Mouse (Mus musculus): Measurements from ENCODE around the gene Larp6.

The Larp6 gene

DNA sequence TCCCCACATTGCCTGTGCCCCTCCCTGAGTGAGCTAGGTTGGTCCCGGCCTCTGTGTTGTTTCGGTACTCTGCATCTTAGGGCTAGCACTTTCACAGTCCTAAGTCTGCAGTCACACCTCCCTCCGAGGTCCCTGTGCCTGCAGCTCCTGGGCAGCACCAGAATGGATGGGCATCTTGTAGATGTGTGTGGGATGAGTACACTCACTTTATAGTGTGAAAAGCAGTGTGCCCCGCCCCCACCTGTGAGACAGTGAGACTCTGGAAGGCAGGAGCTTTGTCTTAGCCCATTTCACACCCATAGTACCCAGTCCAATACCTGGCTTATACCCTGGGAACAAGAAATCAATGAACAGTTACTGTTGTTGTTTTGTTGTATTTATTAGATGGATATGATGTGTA lies 2.5 kb downstream of the Larp6 start:
- no peak for DNase-seq (ENCODE audit: low spot score)

DNA sequence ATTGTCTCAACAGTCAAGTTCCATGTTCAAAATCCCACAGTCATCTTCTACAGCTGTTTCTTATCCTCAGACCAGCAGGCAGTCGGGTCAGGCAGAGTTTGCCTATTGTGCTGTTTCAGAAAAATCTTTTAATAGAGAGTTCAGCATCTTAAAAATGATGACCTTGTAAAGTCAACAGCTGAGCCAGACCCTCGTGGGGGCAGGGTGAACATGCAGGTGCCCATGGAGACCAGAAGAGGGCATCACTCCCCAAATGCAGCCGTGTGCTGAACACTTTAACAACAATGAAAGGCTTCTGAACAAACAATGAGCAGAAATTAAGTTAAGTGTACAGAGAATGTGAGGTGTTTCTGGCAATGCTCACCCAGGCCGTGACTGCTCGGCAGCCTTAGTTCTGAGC lies 3.0 kb downstream of the Larp6 start:
- DNase-seq (ENCODE audit: low spot score): no peak

- no peak for DNase-seq (ENCODE audit: low spot score)
These were observed 5.5 kb downstream of the Larp6 start for GRCm38 (mm10) chr9:60718284-60718683.

- no peak for DNase-seq (ENCODE audit: low spot score)
These were observed 6.9 kb downstream of the Larp6 start for GRCm38 (mm10) chr9:60719687-60720086.

DNA sequence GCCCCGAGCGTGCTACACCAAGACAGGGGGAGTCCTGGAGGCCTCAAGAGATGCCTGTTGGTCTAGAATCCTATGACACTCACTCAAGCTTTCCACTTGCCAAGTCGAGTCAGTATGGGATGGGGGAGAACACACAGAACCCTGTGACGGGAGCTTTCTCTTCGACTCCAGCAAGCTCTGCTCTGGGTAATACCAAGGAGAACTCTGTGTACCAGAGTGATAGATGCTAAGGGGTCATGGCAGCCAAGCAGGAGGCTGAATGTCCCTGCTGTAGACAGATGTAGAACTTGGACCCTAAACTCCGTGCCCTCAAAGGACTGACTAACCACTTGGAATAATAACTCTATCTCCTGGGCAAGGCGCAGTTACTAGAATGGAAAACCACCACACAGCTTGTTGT lies 12.2 kb downstream of the Larp6 start:
- no peak for DNase-seq (ENCODE audit: low spot score)

DNA sequence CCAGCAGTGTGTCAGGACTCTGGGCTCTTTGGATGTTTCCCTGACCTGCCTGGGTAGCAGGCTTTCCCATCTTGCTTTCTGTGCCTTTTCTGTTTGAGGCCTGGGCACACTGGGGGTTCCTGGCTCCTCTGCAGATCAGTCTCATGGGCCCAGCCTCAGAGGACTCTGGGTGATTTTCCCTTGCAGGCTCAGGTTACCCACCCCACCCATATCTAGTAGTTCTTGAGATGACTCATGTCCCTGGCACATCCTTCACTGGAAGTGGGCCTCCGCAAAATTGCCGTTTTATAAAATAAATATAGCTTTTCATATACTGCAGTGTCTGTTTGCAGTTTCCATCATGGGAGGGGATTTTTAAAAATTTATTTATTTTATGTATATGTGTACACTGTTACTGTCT lies 21.5 kb downstream of the Larp6 start:
- no peak for DNase-seq (ENCODE audit: low spot score)

DNA sequence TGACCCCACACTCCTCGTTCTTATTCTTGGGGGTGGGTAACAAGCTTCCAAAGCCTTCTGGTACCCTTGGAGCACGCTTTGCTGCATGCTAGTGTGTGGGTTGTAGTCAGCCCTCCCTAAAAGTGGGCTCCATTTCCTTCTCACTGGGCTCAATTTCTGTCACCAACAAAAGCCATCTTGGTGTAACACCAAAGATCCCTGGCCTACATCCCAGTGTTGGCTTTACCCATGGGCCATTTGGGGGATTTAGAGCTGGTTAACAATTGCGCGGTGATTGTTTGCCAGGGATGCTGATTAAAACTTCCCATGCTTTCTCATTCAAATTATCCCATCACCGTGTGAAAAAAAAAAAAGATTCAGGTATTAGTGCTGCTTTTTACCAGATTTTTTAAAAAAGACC lies 26.3 kb downstream of the Larp6 start:
- no peak for DNase-seq (ENCODE audit: low spot score)

DNA sequence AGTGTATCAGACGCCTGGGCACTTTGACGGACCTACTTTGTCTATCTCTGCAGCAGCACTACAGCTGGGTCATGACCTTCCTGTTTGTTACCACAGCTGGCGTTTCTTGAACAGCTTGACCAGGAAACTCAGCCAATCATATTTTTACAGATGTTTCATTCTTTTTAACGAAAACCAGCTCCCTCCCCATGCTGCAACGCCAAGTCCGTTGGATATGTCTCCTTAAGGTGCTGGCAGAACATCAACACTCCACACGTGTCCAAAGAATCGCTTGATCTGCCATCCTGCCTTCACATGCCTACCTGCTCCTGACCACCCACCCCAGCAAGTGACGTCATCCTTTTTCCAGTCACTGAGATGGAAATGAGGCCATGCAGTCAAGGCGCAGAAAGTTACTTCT lies 28.6 kb downstream of the Larp6 start:
- no peak for DNase-seq (ENCODE audit: low spot score)

DNA sequence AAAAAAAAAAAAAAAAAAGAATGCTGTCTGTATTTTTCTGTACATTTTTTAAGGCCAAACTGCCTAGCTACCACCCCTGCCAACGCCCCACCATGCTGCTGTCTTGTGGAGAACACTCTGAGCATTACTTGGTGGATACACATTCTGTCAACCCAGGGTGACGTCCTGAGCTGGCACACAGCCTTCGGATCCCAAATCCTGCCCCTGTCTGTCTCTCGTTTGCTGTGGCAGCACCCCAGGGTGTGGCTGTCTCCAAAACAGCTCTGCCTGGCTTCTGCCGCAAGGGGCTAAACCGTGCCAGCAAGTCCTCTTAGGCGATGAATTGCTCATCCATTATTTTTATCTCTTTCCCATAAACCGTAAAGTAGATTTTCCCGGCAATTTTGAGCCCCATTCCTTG lies 29.7 kb downstream of the Larp6 start:
- no peak for DNase-seq (ENCODE audit: low spot score)

GRCm38 (mm10) chr9:60743180-60743900 lies 30.6 kb downstream of the Larp6 start:
- DNase-seq (ENCODE audit: low spot score): peak; percentile 73

- DNase-seq (ENCODE audit: low spot score): no peak
These were observed 31.6 kb downstream of the Larp6 start for GRCm38 (mm10) chr9:60744171-60744969.

- DNase-seq (ENCODE audit: low spot score): no peak
These were observed 32.2 kb downstream of the Larp6 start for GRCm38 (mm10) chr9:60744971-60745370.

DNA sequence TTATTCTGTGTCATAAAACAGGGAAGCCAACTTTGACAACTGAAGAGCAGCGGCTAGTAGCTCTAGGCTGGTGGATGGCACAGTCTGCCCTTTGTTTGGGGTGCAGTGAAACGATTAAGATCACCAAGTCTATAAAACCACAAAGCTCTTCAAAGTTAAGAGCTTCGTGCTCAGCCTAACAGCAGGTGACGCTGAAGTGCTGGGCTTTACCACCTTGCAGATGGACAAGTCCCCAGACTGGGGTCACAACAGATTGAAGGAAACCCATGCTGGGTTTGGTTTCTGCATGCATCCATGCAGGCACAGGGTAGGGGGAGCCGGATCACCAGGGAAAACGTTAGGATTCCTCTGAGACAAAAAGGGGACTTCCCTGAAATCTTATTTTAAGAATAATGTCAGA lies 33.8 kb downstream of the Larp6 start:
- no peak for DNase-seq (ENCODE audit: low spot score)

- no peak for DNase-seq (ENCODE audit: low spot score)
These were observed 34.9 kb downstream of the Larp6 start for GRCm38 (mm10) chr9:60747672-60748071.

DNA sequence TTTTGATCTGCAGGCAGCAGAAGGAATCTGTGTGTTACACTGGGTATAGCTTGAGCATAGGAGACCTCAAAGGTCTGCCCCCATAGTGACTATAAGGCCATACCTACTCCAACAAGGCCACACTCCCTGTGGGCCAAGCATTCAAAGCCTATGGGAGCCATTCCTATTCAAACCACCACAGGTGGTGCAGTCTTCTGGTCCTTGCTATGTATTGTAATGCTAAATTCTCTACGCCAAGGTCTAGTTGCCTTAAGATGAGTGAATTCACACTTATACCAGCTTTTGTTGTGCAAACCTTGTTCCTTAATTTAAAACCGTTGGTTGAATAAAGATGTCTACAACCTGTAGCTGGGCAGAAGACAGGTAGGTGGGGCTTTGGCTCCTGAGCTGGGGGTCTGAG lies 35.4 kb downstream of the Larp6 start:
- no peak for DNase-seq (ENCODE audit: low spot score)

DNA sequence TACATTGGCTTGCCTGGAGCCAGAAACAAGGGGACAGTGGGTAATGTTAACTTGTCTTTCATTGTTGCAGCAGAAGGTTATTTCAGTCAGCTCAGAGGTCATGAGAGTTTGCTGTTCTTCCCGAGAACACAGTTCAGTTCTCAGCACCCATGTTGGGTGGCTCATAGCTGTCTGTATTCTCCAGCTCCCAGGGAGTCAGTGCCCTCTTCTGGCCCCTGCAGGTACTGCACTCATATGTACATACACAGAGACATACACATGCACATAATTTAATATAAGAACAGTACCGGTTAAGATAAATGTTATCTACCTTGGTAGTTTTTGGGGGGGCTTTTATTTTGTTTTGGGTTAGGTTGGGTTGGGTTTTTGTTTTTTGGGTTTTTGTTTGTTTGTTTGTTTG lies 36.3 kb downstream of the Larp6 start:
- no peak for DNase-seq (ENCODE audit: low spot score)

DNA sequence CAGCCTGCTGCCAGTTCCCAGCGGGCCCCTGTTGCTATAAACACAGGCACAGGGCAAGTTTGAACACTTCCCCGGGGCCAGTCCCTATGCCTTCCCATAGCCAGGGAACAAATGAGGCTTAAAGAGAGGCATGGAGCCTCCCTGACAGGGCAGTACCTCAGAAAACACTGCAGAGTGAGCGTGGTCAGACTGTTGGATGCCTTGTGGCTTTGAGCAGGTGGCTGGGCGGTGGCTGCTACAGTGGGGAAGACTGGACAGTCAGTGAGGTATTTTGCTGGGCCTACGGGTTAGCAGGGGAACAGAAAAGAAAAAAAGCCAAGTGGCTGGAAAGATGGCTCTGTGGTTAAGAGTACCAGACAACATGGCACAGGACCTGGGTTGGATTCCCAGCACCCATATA lies 38.3 kb downstream of the Larp6 start:
- DNase-seq (ENCODE audit: low spot score): no peak

- DNase-seq (ENCODE audit: low spot score): no peak
These were observed 39.2 kb downstream of the Larp6 start for GRCm38 (mm10) chr9:60751971-60752370.

- no peak for DNase-seq (ENCODE audit: low spot score)
These were observed 39.8 kb downstream of the Larp6 start for GRCm38 (mm10) chr9:60752636-60753035.

DNA sequence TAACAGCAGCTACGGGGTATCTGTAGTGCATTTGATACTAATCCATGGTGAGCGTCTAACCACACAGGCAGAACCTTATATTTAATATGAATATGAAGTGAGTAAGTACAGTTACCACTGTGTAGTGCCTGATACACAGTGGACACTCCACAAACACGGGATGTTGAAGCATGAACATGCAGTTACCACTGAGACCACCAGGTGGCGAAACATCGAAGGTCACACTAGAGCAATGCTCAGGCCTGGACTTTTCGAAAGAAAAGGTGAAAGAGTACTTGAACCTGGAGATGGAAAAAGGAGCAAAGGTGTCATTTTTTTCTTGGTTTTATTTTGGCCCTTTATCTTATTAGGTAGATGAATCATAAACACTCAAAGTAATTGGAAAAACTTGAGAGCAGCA lies 43.5 kb downstream of the Larp6 start:
- no peak for DNase-seq (ENCODE audit: low spot score)

GRCm38 (mm10) chr9:60756866-60757740 lies 44.3 kb downstream of the Larp6 start:
- DNase-seq (ENCODE audit: low spot score): no peak

- DNase-seq (ENCODE audit: low spot score): no peak
These were observed 45.0 kb downstream of the Larp6 start for GRCm38 (mm10) chr9:60757817-60758216.

Data from ovary, adult 18-20 months (tissue).